Mouse (Mus musculus): ENCODE results near the gene BC029722. TPM values are rescaled to one million over a fixed set of nuclear protein-coding genes. Genes with fewer than 3 reads are reported as not detected.
"Not testable (repeated sequence)": the region's sequence is repeated elsewhere in the genome, so short reads cannot be mapped to it uniquely, and the experiment has no call there.

The BC029722 gene
- 10 to 100 TPM; 24.8 to 25.7 TPM for total RNA-seq (2021)

DNA sequence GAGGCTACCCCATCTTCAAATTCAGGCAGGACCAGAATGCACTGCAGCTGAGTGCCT, at the start of gene BC029722:
BC029722 (minus strand) TSS at position 35 of the 57 bp plus-strand sequence.
- intact Hi-C loops (cut with DNase I): no loop called here

DNA sequence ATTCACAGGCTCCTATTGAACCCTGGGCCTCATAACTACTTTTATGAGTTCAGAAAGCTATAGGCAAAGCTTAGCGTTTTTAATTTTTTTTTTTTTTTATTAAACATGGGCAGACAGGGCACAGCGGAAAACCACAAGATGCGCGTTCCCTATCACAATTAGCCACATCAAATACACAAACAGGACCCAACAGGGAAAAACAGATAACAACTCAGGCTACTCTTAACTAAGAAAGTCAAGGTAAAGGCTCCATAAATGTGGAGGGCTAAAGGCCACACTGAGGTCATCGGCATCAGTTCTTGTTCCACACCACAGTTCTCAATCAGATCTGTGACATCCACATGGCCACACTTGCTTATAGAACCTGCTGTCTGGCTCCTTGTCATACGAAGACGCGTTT, 49.1 kb upstream of the BC029722 start:
- DNase-seq (ENCODE audit: low spot score): no peak
- intact Hi-C loops (cut with DNase I): no loop called here

More for the DNA sequence above, at the start of gene BC029722:
- DNase-seq (ENCODE audit: low spot score): no peak

DNA sequence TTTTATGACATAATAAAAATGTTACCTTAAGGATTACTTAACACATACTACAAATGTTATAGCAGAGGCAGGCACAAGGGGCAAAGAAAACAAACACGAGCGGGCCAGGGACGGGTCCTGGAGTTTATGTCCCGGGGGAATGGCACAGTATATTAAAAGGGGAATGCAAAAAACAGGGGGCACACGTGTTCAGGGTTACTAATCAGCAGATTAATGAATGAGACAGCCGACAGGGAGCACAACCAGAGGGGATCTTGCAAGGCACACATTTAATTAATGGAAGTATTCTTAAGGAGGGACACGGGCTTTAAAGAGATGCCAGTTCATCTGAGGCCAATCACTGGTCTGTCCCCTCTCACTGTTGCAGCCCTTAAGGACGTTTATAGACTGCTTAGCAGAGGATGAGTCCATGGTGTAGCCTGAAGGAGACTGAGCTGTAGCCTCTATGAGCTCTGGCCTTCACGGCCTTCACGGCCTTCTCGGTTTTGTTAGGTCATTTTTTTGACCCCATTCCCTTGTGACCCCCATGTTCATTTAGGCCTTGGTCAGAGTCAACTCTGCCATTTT, 44.2 kb upstream of the BC029722 start:
- intact Hi-C loops (cut with DNase I): no loop called here
- no peak for DNase-seq (ENCODE audit: low spot score)

DNA sequence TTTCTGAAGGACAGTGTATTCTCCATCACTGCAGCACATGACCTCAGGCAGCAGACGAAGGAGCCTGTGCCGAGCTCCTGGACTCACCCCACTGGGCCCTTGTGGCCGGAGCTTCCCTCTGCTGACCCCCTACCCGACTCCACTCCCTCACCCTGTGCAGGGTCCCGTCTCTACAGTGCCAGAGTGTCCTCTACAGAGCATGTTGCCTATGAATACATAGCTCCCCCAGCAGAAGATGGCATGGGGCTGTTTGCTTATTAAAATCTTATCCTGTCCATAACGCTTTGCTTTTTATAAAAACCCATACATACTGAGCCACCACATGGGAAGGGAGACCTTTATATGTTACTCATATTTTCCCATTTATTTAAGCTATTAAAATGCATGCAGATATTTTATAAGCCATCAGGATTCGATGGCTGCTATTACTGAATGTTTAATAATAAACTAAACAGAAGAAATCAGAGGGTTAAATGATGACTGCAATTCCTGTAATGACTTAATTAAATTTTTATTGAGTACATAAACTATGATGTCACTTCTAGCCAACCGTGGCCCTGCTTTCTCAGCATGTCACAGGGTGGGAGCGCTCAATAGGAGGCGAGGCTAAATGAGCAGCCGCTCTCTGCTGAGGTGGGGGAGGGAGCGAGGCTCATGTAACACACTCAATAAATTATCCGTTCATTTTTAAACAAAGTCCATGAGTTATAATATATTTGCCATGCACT, 43.5 kb upstream of the BC029722 start:
- intact Hi-C loops (cut with DNase I): no loop called here
- no peak for DNase-seq (ENCODE audit: low spot score)

DNA sequence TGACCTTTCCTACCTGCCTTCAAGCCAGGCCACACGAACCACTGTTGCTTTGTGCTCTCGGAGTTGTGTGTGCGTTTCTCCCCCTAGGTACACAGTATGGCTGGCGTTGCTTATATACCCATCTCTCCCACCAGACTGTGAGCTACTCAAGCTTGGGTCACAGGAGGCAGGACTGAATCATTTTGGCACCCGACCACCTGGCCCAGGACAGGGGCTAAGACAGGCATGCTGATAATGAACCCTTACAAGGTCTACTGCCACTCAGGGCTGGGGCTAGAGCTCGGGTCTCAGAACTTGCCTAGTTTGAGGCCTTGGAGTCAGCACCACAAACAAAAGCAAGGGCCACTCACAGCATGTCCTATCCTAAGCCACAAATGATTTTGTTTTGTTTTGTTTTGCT, 42.4 kb upstream of the BC029722 start:
- no peak for DNase-seq (ENCODE audit: low spot score)
- intact Hi-C loops (cut with DNase I): no loop called here

DNA sequence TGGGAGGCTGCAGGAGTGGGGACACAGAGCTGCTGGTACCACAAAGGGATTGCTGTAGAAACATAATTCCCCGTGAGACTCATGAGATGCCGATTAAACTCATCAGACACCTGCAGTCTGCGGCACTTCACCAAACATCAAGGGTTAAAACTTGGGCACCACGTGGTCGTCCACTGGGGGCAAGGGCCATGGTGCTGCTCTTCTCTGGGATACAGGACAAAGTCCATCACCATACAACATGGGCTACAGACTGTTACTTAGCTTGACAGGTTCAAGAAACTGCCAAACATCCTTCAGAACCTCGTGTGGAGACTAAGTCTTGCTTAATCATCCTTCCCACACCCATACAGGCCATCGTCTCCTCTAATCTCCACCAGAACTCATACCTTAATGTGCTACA, 40.9 kb upstream of the BC029722 start:
- intact Hi-C loops (cut with DNase I): no loop called here
- DNase-seq (ENCODE audit: low spot score): no peak

DNA sequence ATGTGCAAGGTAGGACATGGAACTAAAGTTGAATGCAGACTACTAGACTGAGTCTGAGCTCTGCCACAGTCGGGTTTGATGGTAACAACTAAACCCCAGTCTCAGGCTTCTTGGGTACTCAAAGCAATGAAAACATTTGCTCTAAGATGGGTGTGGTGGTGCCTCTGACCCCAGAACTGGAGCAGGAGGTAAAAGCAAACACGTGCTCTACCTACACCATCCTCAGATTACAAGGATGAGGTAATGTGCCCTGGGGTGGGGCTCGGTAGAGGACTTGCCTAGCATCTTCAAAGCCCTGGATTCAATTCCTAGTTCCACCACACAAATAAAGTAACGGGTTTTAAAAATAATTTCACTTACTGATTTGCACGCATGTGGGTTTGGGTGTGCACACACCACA, 33.3 kb upstream of the BC029722 start:
- no peak for DNase-seq (ENCODE audit: low spot score)
- intact Hi-C loops (cut with DNase I): no loop called here

DNA sequence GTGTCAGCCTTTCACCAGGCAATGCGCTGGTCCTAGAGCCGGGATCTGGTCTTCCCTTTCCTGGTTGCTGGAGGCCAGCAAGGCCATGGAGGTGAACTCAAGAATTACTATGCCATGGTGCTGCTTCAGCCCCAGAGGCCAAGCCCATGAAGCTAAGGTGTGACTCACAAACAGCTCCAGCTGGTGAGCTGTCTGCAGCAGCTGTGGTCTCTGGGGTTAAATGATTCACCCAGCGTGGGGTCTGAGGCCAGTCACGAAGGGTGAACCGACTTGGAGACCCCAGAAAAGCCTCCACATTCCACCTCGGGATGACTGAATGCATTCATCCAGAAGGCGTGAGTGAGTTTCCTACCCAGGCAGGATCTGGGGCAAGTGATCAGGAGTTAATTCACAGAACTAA, 30.9 kb upstream of the BC029722 start:
- DNase-seq (ENCODE audit: low spot score): no peak
- intact Hi-C loops (cut with DNase I): no loop called here

DNA sequence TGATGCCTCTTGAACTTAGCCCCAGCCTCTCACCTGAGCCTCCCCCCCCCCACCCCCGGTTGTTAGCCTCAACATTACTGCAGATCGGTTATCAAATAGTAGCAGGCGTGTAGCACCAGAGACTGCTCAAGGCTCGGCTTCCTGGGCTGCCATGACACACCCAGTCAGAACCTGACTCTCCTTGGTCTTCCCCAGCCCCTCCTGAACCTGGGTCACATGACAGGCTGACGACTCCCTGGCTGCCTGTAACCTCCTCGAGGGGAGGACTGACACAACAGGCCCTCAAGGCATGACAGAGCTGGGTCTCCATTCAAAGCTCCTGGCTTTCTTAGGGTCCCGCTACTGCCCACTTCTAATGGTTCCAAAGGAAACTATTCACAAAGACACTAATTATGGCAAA, 30.2 kb upstream of the BC029722 start:
- intact Hi-C loops (cut with DNase I): no loop called here
- no peak for DNase-seq (ENCODE audit: low spot score)

DNA sequence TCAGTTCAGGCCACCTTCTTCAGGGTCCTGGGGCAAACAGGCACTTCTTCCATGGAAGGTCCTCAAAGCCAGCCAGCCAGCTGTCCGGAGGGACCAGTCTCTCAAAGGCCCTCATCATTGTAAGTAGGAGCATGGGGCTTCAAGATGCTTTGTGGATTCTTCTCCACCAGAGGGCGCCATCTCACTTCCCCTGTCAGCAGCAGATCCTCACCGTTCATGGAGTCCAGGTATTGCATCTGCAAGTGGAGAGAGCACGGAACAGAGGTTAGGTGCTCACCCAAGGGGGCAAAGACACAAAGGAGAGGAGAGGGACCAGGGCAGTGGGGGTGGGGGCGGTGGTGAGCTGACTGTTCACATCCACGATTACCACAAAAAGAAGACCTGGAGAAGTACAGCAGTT, 29.1 kb upstream of the BC029722 start:
- intact Hi-C loops (cut with DNase I): no loop called here
- DNase-seq (ENCODE audit: low spot score): peak; percentile 25

DNA sequence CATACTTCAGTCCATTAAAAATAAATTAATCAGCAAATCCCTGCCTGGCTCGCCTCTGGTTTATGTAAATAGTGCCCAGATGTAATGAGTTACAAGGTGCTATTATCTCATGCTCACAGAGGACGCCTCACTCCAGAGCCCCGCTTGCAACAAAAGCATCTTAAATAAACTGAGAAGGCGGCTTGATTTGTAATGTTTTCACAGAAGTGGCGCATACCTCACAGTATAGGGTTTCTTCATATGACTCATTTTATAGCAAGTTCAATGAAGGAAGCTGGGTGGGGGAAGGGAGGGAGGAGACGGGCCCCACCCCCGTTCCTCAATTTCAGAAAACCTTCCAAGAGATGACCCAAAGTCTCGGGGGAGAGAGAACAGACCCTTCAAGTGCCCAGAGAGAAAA, 27.7 kb upstream of the BC029722 start:
- no peak for DNase-seq (ENCODE audit: low spot score)
- intact Hi-C loops (cut with DNase I): loop anchor here (1.0 kb wide), 1 partner anchor 99 kb away; no protein-coding TSS in a partner anchor

DNA sequence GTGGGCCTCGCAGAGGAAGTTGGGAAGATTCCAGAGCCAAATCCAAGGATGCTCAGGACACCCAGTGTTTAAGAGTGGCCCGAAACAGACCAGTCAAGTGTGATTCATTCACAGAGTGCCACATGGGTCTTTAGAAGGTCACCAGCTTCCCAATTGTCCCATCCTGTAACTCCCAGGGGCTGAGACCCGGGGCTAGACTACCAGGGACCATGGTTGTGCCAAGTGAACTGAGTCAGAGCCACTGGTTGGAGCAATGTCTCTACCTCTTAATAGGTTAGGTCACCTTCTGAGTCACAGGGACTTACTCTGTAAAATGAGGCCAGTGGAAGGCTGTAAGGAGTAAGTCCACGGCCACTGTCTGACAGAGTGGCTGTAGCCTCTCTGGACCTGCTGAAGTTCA, 19.7 kb upstream of the BC029722 start:
- intact Hi-C loops (cut with DNase I): no loop called here
- no peak for DNase-seq (ENCODE audit: low spot score)

DNA sequence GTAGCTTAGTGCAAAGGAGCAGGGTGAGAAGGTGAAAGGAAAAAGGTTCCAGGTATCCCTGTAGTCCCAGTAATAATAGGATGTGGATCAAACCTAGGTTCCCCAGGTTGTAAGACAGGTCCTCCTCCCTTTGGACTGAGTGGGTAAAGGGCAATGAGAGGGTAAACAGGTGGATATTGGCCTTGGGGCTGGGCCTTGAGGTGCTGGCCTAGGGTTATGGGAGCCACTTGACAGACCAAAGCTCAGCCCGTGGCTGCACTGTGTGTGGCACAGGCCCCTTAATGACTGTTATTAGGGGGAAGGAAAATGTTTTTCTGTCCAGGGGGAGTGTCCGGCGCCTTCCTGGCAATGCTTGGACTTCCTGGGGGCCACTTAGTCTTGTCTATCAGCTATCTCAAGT, 18.7 kb upstream of the BC029722 start:
- no peak for DNase-seq (ENCODE audit: low spot score)
- intact Hi-C loops (cut with DNase I): no loop called here

DNA sequence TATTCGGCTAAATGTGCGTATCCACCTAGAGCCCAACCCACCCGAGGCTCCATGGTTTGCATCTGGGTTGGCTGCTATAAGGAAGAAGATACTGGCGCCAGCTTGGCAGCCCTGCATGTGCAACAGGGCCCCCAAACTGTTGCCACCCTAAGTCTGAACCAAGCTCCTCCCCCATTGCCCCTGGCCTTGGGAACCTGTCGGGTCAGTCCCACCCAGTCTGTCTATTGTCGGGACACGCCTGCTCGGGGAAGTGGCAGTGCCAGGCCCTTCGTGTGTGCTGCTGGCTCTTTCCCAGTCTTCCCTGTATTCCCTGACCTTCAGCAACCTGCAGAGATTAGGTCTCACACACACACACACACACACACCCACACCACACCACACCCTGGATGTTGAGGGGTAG, 15.5 kb upstream of the BC029722 start, which contains the start of gene Fam83c:
Fam83c (minus strand) TSS at position 123 of the 400 bp plus-strand sequence.
- intact Hi-C loops (cut with DNase I): no loop called here
- DNase-seq (ENCODE audit: low spot score): no peak

DNA sequence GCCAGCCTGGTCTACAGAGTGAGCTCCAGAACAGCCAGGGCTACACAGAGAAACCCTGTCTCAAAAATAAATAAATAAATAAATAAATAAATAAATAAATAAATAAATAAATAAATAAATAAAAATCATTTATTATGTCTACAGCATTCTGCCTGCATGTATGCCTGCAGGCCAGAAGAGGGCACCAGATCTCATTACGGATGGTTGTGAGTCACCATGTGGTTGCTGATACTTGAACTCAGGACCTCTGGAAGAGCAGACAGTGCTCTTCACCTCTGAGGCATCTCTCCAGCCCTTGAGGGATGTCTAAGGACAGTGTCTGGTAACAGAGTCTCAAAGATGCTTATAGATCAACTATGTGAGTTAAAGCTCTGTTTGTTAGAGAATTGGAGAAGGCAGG, 12.9 kb upstream of the BC029722 start:
- DNase-seq (ENCODE audit: low spot score); intact Hi-C loops (cut with DNase I): not testable (repeated sequence)

DNA sequence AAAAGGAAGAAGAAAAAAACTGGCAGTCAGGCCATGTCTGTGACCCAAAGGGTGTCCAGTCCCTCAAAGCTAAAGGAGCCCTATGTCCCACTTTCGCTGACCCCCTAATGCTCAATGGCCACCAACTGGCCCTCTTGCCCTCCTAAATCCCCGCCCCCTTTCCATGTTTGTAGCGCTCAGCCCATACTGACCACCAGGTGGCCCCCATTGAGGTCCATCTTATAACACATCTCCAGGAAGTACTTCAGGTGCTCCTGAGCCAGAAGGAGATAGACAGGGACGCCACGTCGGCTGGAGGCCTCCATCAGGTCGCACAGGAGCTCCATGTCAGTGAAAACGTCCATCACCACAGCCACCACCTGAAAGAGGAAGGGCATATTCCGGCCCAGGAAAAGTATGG, 12.1 kb upstream of the BC029722 start:
- intact Hi-C loops (cut with DNase I): no loop called here
- no peak for DNase-seq (ENCODE audit: low spot score)

DNA sequence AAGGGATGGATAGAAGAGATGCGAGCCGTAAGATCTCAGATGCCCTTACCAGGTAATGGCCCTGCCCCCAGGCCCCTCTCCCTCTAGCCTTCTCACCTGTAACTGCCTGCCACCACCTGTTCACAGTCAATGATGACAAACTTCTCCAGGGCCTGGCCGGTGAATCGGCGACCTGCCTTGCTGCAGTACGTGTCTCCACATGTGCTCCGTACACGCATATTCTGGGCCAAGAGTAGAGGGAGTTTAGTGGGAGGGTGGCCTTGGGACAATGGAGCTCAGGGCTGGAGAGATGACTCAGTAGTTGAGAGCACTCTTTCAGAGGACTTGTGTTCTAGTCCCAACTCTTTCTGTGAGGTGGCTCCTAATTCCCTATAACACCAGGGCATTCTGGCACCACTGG, 11.6 kb upstream of the BC029722 start:
- intact Hi-C loops (cut with DNase I): no loop called here
- DNase-seq (ENCODE audit: low spot score): no peak

DNA sequence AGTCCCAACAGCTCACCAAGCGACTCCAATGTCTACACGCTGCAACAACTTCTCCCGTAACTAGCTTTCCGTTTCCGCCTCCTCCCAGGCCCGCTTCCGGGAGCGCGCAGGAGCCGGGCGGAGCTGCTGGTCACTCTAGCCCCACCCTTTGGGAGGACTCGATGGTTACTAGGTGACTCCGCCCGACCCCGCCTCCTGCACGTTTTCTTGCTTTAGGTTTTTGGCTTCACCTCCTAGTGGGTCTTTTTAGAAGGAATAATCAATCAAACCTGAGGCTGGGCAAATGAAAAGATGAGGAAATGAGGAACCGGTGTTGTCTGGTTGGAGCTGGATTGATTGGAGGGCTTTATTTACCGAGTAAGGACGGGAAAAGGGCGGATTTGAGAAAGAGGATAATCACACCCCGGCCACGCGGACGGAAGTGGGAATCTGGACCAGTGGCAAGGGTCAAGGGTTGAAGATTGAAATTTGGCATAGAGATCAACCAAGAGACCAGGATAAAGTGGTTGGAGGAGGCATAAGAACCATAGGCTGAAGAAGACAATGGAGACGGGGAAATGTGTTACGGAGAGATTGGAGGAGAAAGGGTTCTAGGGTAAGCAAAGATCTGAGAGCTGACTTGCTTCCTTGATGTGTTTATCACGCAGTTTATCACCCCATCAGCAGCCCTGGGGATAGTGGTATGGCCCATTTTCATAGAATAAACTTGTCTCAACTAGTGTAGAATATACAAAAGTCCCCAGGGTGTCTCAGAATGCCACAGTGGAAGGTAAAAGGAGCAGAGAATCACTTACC, 7.6 kb upstream of the BC029722 start, which contains the start of gene Eif6:
Eif6 (minus strand) TSS at position 296 of the 795 bp plus-strand sequence.
- intact Hi-C loops (cut with DNase I): no loop called here
- DNase-seq (ENCODE audit: low spot score): peak; percentile 79

DNA sequence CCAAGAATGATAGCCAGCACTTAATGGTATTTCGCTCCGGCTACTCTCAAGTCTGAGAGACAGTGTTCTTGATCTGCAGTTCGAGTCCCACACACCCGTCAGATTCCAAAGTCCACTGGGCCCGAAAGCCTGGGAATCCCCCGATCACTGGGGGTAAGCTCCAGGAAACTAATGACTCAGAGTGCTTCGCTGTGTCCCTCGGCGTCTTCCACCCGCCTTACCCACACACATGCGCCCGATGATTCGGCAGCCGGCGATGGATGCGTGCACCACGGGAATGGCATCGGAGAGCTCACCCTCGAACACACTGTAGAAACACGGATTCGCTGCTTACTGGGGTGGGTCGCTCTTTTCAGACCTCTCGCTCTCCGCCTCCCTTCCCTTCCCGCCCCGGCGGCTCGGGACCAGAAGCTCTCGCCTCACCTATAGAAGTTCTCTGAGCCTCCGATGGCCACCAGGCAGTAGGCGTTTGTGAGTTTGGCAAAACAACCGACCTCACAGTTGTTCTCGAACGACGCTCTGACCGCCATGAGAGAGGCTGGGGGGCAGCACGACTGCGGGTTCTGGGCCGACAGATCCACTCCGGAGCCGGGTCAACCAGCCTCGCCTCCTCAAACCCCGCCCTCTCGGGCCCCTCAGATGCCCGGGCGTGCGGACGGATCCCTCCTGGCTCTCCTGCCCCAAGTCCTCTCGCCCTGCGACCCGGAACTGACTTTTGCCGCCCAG, 6.8 kb upstream of the BC029722 start:
- intact Hi-C loops (cut with DNase I): no loop called here
- no peak for DNase-seq (ENCODE audit: low spot score)

DNA sequence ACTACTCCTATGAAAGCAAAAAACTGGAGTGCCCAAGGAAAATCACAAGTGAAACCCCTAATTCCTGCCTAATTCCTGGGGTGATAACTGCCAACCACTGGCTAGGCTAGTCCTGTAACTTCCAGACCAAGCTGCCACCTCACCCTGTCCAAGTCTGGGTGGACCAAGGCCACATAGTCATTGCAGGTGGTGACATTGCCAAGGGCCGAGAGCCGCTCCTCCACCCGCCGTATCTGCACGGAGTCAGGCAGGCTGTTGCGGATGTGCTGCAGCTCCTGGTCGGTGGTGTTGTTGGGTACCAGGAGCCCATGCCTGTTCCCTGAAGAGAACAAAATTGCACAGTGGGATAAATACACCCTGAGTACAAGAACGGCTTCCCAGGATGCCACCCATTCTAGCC, 4.5 kb upstream of the BC029722 start:
- DNase-seq (ENCODE audit: low spot score): no peak
- intact Hi-C loops (cut with DNase I): no loop called here

DNA sequence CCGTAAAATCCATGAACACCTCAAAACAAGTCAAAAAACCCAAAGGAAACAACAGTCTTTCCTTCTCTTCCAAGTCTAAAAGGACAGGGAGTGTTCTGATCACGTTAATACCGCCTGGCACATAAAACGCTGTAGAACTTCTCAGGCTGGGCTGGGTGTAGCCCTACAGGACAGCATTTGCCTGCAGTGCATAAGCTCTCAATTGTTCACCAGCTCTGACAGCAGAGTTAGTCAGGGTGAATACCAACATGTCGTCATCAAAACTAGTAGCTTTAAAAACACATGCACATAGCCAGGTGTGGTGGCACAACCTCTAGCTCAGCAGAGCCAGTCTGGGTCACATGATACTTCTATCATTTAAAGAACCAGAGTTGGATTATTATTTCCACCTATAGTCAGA, 1.6 kb upstream of the BC029722 start:
- no peak for DNase-seq (ENCODE audit: low spot score)
- intact Hi-C loops (cut with DNase I): no loop called here
